Mouse (Mus musculus): Measurements from ENCODE around the gene Kdm8. TPM values are rescaled to one million over a fixed set of nuclear protein-coding genes. Genes with fewer than 3 reads are reported as not detected.
"Not testable (repeated sequence)": the region's sequence is repeated elsewhere in the genome, so short reads cannot be mapped to it uniquely, and the experiment has no call there.

The Kdm8 gene
- polyA plus RNA-seq, 1 experiment from 2014 or later = 6.3 TPM

DNA sequence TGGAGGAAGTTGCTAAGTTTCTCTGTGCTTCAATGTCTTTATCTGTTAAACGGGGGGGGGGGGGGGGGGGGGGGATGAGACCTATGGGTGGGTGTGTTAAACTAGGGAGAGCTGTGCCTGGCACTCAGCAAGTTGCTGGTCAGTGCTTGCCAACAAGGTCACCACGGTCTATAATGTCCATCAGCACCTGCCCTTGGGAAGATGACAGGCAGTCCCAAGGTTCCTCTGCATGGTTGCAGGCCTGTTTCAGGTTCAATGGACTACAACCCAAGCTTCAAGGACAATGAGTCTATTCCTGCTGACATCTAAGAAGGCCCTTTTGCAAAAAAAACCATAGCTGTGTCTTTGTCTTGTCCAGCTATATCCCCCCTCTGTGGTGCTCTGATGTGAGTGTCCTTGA lies 22.6 kb upstream of the Kdm8 start:
- Histone ChIP-seq H3K4me3 (ENCODE audit: low read length) (no peak overlapping the region), H3K27ac (ENCODE audit: low read length) (no peak overlapping the region), H3K4me1 (ENCODE audit: control insufficient read depth, insufficient read depth, low read length) (no peaks in the 10 kb centered on the region), H3K9me3 (replicated peaks; ENCODE audit: control insufficient read depth, low read length) (0 out of 2 replicates have a peak, but pooled peaks cover 3% of the 10 kb centered on the region), H3K9ac (ENCODE audit: low read length) (no peak overlapping the region), H3K4me2 (ENCODE audit: low read depth, low read length) (no peak overlapping the region), H3K27me3 (ENCODE audit: control insufficient read depth, insufficient read depth, low read length) (no peaks in the 10 kb centered on the region), H3K36me3 (ENCODE audit: control insufficient read depth, insufficient read depth) (no peaks in the 10 kb centered on the region)
- WGBS = 45% methylated on average over 2 of the region's 2 CpGs
- no peak for ATAC-seq (replicated peaks; ENCODE audit: extremely low read depth, insufficient read depth, low FRiP score)

DNA sequence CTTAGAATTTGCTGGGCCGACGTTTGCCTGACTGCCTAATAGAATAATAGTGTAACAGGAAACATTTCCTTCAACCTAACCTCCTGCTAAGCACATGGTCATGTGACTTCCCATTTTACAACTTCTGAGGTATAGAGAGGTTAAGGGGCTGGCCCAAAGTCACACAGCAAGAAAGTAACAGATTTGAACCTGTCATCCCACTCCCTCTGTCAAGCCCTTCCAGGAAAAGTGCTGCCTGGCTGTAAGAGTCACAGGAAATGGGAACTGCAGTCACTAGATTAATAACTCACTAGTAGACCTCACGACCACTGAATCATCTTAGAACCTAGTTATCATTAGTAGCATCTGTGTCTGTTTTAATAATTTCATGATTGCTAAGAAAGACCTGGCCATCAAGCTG lies 21.4 kb upstream of the Kdm8 start:
- ATAC-seq (replicated peaks; ENCODE audit: extremely low read depth, insufficient read depth, low FRiP score) = no peak
- 54% methylated on average over 3 of the region's 3 CpGs for WGBS
- H3K27ac ChIP-seq (ENCODE audit: low read length) = no peak overlapping the region
- peaks cover 3% of the 10 kb centered on the region for H3K4me1 ChIP-seq (ENCODE audit: control insufficient read depth, insufficient read depth, low read length)
- H3K4me3 ChIP-seq (ENCODE audit: low read length) = no peak overlapping the region
- H3K27me3 ChIP-seq (ENCODE audit: control insufficient read depth, insufficient read depth, low read length) = no peaks in the 10 kb centered on the region
- H3K36me3 ChIP-seq (ENCODE audit: control insufficient read depth, insufficient read depth) = no peaks in the 10 kb centered on the region
- no peak overlapping the region for H3K4me2 ChIP-seq (ENCODE audit: low read depth, low read length)
- H3K9ac ChIP-seq (ENCODE audit: low read length) = no peak overlapping the region
- 0 out of 2 replicates have a peak, but pooled peaks cover 3% of the 10 kb centered on the region for H3K9me3 ChIP-seq (replicated peaks; ENCODE audit: control insufficient read depth, low read length)

DNA sequence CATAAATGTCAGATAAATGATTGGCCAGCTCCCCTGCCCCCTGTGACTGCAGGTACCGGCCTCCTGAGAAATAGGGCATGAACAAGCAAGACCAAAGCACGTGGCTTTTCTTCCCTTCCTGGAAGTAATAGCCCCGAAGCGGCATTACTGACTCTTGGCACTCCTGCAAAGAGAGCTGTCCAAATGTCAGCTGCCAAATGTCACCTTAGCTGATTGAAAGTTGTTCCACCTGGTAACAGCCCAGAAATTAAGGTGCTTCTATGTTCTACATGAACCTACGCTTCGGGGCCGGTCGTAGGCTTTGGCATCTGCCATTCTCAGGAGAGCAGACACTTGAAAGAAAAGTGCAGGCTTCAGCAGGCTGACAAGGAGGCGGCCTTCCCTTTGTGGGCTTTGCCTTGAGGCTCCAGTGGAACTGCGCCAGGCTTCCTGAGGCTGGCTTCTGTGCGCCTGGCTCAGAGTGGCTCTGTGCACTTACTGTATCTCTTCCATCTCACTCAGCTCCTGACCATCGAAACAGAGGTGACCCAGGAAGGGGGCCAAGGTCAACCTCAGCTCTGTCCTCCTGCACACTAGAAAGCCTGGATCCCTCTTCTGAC lies 16.9 kb upstream of the Kdm8 start:
- no peak overlapping the region for H3K4me3 ChIP-seq (ENCODE audit: low read length)
- peaks cover 8% of the 10 kb centered on the region for H3K9me3 ChIP-seq (replicated peaks; ENCODE audit: control insufficient read depth, low read length)
- H3K9ac ChIP-seq (ENCODE audit: low read length) = no peak overlapping the region
- no peak overlapping the region for H3K4me2 ChIP-seq (ENCODE audit: low read depth, low read length)
- no peaks in the 10 kb centered on the region for H3K27me3 ChIP-seq (ENCODE audit: control insufficient read depth, insufficient read depth, low read length)
- H3K27ac ChIP-seq (ENCODE audit: low read length) = no peak overlapping the region
- H3K36me3 ChIP-seq (ENCODE audit: control insufficient read depth, insufficient read depth) = no peaks in the 10 kb centered on the region
- peaks cover 3% of the 10 kb centered on the region for H3K4me1 ChIP-seq (ENCODE audit: control insufficient read depth, insufficient read depth, low read length)
- no peak for ATAC-seq (replicated peaks; ENCODE audit: extremely low read depth, insufficient read depth, low FRiP score)
- WGBS = 54% methylated on average over 12 of the region's 12 CpGs

DNA sequence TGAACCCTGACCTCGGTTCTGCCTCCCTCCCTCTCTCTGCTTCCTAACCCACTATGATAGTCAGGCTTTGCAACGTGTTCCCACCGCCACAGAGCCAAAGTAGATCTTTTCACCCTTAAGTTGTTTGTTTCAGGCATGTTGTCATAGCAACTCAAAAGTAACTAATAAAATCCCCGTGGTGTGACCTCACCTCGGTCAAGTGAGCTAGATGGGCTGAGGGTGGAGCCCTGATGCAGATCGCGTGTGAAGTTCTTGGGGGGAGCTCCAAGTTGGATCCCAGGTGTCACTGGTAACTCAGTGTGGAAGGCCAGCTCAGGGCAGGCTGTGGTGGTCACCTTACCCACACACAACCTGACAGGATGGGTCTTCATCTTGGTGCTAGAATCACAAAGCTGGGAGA lies 16.1 kb upstream of the Kdm8 start:
- H3K9me3 ChIP-seq (replicated peaks; ENCODE audit: control insufficient read depth, low read length) = peaks cover 8% of the 10 kb centered on the region
- H3K36me3 ChIP-seq (ENCODE audit: control insufficient read depth, insufficient read depth) = no peaks in the 10 kb centered on the region
- WGBS = 75% methylated on average over 7 of the region's 7 CpGs
- ATAC-seq (replicated peaks; ENCODE audit: extremely low read depth, insufficient read depth, low FRiP score) = no peak
- H3K4me1 ChIP-seq (ENCODE audit: control insufficient read depth, insufficient read depth, low read length) = peaks cover 3% of the 10 kb centered on the region
- no peak overlapping the region for H3K27ac ChIP-seq (ENCODE audit: low read length)
- H3K27me3 ChIP-seq (ENCODE audit: control insufficient read depth, insufficient read depth, low read length) = no peaks in the 10 kb centered on the region
- no peak overlapping the region for H3K9ac ChIP-seq (ENCODE audit: low read length)
- H3K4me2 ChIP-seq (ENCODE audit: low read depth, low read length) = no peak overlapping the region
- no peak overlapping the region for H3K4me3 ChIP-seq (ENCODE audit: low read length)

DNA sequence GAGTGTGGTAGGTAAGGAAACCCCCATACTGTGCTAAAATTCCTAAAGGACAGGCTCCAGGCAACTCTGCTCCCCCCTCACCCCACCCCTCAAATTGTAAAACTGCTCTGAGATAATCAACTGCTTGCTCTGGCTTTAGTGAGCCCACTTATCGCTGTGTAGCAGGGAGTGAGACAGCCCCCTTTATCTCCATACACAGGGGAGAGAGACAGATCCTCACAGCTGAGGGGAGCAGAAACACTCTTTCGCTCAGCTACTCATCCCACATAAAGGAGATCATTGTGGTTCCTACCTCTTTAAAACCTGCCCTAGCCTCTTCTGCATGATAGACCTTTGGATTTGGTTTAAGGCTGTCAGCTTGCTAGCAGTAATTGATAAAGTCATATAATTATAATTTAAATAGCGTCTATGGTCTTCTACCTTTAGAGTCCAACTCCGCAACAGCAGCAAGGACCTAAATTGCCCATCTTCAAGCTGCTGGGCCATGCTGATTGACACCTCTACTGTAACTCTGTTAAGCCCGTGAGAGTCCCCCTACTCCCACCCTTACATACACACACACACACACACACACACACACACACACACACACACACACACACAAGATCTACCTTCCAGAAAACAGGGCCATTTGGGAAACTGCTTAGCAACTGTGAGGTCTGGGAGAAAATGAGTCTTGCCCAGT lies 15.5 kb upstream of the Kdm8 start:
- H3K27me3 ChIP-seq (ENCODE audit: control insufficient read depth, insufficient read depth, low read length); H3K4me3 ChIP-seq (ENCODE audit: low read length); H3K36me3 ChIP-seq (ENCODE audit: control insufficient read depth, insufficient read depth); H3K9ac ChIP-seq (ENCODE audit: low read length); H3K4me1 ChIP-seq (ENCODE audit: control insufficient read depth, insufficient read depth, low read length); H3K9me3 ChIP-seq (replicated peaks; ENCODE audit: control insufficient read depth, low read length); H3K4me2 ChIP-seq (ENCODE audit: low read depth, low read length); ATAC-seq (replicated peaks; ENCODE audit: extremely low read depth, insufficient read depth, low FRiP score); H3K27ac ChIP-seq (ENCODE audit: low read length): not testable (repeated sequence)
- WGBS = 61% methylated on average over 5 of the region's 5 CpGs

DNA sequence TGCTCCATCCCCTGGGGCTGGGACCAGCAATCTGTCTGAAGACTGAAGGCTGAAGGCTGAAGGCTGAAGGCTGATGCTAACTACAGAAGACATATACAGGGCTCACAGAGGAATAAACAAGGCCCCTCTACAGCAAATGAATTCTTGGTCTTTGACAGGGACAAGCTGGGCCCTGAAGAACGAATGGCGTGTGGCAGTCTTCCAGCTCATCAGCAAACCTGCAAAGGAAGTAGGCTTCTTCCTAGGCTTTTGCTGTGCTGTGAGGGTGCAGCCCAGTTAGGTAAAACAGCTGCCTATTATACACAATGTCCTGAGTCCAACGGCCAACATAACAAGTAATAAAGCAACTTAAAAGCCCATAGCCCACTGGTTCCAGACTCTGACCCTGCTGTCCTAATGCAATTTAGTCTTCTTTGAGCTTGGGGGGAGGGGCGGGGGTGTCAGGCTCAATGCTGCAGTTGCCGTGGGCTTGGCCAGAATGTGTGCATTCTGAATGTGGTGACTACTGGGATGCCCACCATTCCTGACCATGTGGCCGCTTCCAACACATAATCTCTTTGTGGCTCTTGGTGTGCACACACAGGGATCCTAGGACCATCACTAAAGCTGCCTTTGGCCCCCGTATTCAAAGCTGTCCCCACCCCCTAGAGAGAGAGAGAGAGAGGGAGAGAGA lies 14.2 kb upstream of the Kdm8 start:
- H3K9me3 ChIP-seq (replicated peaks; ENCODE audit: control insufficient read depth, low read length) = peaks cover 5% of the 10 kb centered on the region
- 66% methylated on average over 7 of the region's 7 CpGs for WGBS
- H3K27ac ChIP-seq (ENCODE audit: low read length) = no peak overlapping the region

GRCm38 (mm10) chr7:125433874-125434273 lies 10.6 kb upstream of the Kdm8 start:
- H3K27me3 ChIP-seq (ENCODE audit: control insufficient read depth, insufficient read depth, low read length) = no peaks in the 10 kb centered on the region
- H3K4me1 ChIP-seq (ENCODE audit: control insufficient read depth, insufficient read depth, low read length) = no peaks in the 10 kb centered on the region
- no peak overlapping the region for H3K27ac ChIP-seq (ENCODE audit: low read length)
- no peak overlapping the region for H3K4me2 ChIP-seq (ENCODE audit: low read depth, low read length)
- no peak for ATAC-seq (replicated peaks; ENCODE audit: extremely low read depth, insufficient read depth, low FRiP score)
- H3K9ac ChIP-seq (ENCODE audit: low read length) = no peak overlapping the region
- H3K36me3 ChIP-seq (ENCODE audit: control insufficient read depth, insufficient read depth) = no peaks in the 10 kb centered on the region
- peaks cover 5% of the 10 kb centered on the region for H3K9me3 ChIP-seq (replicated peaks; ENCODE audit: control insufficient read depth, low read length)
- WGBS = 87% methylated on average over 3 of the region's 3 CpGs
- no peak overlapping the region for H3K4me3 ChIP-seq (ENCODE audit: low read length)

More for the DNA sequence above, 14.2 kb upstream of the Kdm8 start:
- H3K4me1 ChIP-seq (ENCODE audit: control insufficient read depth, insufficient read depth, low read length) = peaks cover 3% of the 10 kb centered on the region
- H3K4me2 ChIP-seq (ENCODE audit: low read depth, low read length) = no peak overlapping the region
- no peak overlapping the region for H3K9ac ChIP-seq (ENCODE audit: low read length)
- H3K36me3 ChIP-seq (ENCODE audit: control insufficient read depth, insufficient read depth) = no peaks in the 10 kb centered on the region
- no peak for ATAC-seq (replicated peaks; ENCODE audit: extremely low read depth, insufficient read depth, low FRiP score)
- no peak overlapping the region for H3K4me3 ChIP-seq (ENCODE audit: low read length)
- H3K27me3 ChIP-seq (ENCODE audit: control insufficient read depth, insufficient read depth, low read length) = no peaks in the 10 kb centered on the region

GRCm38 (mm10) chr7:125434666-125435290 lies 9.7 kb upstream of the Kdm8 start:
- Histone ChIP-seq H3K4me1 (ENCODE audit: control insufficient read depth, insufficient read depth, low read length) (no peaks in the 10 kb centered on the region), H3K27me3 (ENCODE audit: control insufficient read depth, insufficient read depth, low read length) (no peaks in the 10 kb centered on the region), H3K36me3 (ENCODE audit: control insufficient read depth, insufficient read depth) (no peaks in the 10 kb centered on the region), H3K4me2 (ENCODE audit: low read depth, low read length) (no peak overlapping the region), H3K9me3 (replicated peaks; ENCODE audit: control insufficient read depth, low read length) (peaks cover 10% of the 10 kb centered on the region), H3K4me3 (ENCODE audit: low read length) (no peak overlapping the region), H3K27ac (ENCODE audit: low read length) (no peak overlapping the region), H3K9ac (ENCODE audit: low read length) (no peak overlapping the region)
- ATAC-seq (replicated peaks; ENCODE audit: extremely low read depth, insufficient read depth, low FRiP score) = no peak
- WGBS = 44% methylated on average over 8 of the region's 8 CpGs

DNA sequence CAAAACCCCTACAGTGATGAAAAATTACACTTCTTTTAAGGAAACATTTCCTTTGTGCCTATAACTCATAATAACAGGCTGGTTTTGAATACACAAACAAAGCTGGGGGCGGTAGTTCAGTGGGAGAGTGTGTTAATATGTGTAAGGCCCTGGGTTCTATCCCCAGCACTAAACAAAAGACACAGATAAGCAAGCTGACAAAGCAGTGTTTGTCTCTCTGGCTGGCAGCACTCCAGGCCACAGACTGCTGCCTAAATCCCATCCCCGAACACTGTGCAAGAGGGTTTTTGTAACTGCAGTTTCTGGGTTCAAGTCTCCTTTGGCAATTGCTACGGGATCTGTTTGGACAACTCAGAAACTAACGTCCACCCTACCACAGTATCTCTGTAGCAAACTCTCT lies 2.2 kb upstream of the Kdm8 start:
- Histone ChIP-seq H3K36me3 (ENCODE audit: control insufficient read depth, insufficient read depth) (no peaks in the 10 kb centered on the region), H3K4me3 (ENCODE audit: low read length) (no peak overlapping the region), H3K27ac (ENCODE audit: low read length) (no peak overlapping the region), H3K27me3 (ENCODE audit: control insufficient read depth, insufficient read depth, low read length) (no peaks in the 10 kb centered on the region), H3K9me3 (replicated peaks; ENCODE audit: control insufficient read depth, low read length) (peaks cover 4% of the 10 kb centered on the region), H3K9ac (ENCODE audit: low read length) (no peak overlapping the region), H3K4me2 (ENCODE audit: low read depth, low read length) (no peak overlapping the region), H3K4me1 (ENCODE audit: control insufficient read depth, insufficient read depth, low read length) (peaks cover 10% of the 10 kb centered on the region)
- no peak for ATAC-seq (replicated peaks; ENCODE audit: extremely low read depth, insufficient read depth, low FRiP score)
- WGBS = 58% methylated on average over 4 of the region's 4 CpGs
